Mouse (Mus musculus): ENCODE measurements at regions not wholly inside any gene's neighbourhood (a gene's known extent, or its start where the extent isn't known, plus 50 kb on each side); places are given as distances from the start of the nearest gene placed in this dataset.

- DNase-seq (ENCODE audit: low read depth, low spot score) = no peak
- H3K4me1 ChIP-seq (ENCODE audit: control insufficient read depth in 2 of 2, insufficient read depth in 2 of 2, low read length in 2 of 2, poor library complexity in 1 of 2) = no peaks in the 10 kb centered on the region
- no peak overlapping the region for H3K27ac ChIP-seq (ENCODE audit: insufficient read depth, low read depth, low read length, poor library complexity, severe bottlenecking)
- no peak for TF ChIP-seq MAFK (IDR thresholded peaks at IDR 0.05; ENCODE audit: insufficient read depth, low read depth, low read length)
- no peak for TF ChIP-seq HCFC1 (IDR thresholded peaks at IDR 0.05; ENCODE audit: borderline replicate concordance, insufficient read depth, low read length)
- no peak for TF ChIP-seq CHD2 (IDR thresholded peaks at IDR 0.05; ENCODE audit: low read depth, low read length)
- no peak for TF ChIP-seq ZNF384 (IDR thresholded peaks at IDR 0.05; ENCODE audit: low read depth, low read length)
- no peak for TF ChIP-seq ZC3H11A (IDR thresholded peaks at IDR 0.05; ENCODE audit: borderline replicate concordance, low read depth, low read length)
- no peak overlapping the region for H3K4me3 ChIP-seq (ENCODE audit: insufficient read depth in 1 of 2, low read depth in 1 of 2, low read length in 2 of 2, poor library complexity in 1 of 2, severe bottlenecking in 1 of 2)
- in situ Hi-C loops (cut with MboI; ENCODE audit: low sequenced_read_pairs in 2 of 2, unreplicated experiment in 2 of 2) = no loop called here
- no peak overlapping the region for H3K9ac ChIP-seq (ENCODE audit: insufficient read depth, low read depth, low read length, poor library complexity, severe bottlenecking)
- no peaks in the 10 kb centered on the region for H3K9me3 ChIP-seq (ENCODE audit: control insufficient read depth, insufficient read depth, low read depth, low read length)
- H3K36me3 ChIP-seq (ENCODE audit: control insufficient read depth, insufficient read depth, low read length, poor library complexity, severe bottlenecking) = no peaks in the 10 kb centered on the region
Measured at GRCm38 (mm10) chr2:51799856-51800255, 135.1 kb downstream of the Rbm43 start.

DNA sequence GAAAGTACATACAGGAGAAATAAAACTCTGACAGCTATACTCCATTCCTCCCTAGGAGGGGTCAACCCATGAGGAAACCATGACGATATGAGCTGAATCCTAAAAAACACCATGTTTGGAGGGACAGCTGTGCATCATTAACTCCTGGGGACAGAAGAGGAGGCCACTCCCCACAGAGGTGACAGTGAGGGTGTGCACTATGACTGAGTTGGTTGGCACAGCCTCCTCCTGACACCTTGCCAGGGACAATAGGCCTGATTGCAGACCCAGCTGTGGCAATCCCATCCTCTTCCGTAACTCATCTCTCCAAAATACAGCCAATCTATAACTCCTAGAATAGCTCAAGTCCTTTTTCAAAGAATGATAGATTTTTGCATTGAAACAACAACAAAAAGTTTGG is 112.0 kb downstream of the Rbm43 start:
- Histone ChIP-seq H3K9me3 (ENCODE audit: control insufficient read depth, insufficient read depth, low read depth, low read length) (no peaks in the 10 kb centered on the region), H3K27ac (ENCODE audit: insufficient read depth, low read depth, low read length, poor library complexity, severe bottlenecking) (no peak overlapping the region), H3K9ac (ENCODE audit: insufficient read depth, low read depth, low read length, poor library complexity, severe bottlenecking) (no peak overlapping the region), H3K4me1 (ENCODE audit: control insufficient read depth in 2 of 2, insufficient read depth in 2 of 2, low read length in 2 of 2, poor library complexity in 1 of 2) (no peaks in the 10 kb centered on the region), H3K4me3 (ENCODE audit: insufficient read depth in 1 of 2, low read depth in 1 of 2, low read length in 2 of 2, poor library complexity in 1 of 2, severe bottlenecking in 1 of 2) (no peak overlapping the region), H3K36me3 (ENCODE audit: control insufficient read depth, insufficient read depth, low read length, poor library complexity, severe bottlenecking) (no peaks in the 10 kb centered on the region)
- in situ Hi-C loops (cut with MboI; ENCODE audit: low sequenced_read_pairs in 2 of 2, unreplicated experiment in 2 of 2) = no loop called here
- no peak for DNase-seq (ENCODE audit: low read depth, low spot score)
- TF ChIP-seq HCFC1 (IDR thresholded peaks at IDR 0.05; ENCODE audit: borderline replicate concordance, insufficient read depth, low read length) = no peak
- TF ChIP-seq CHD2 (IDR thresholded peaks at IDR 0.05; ENCODE audit: low read depth, low read length) = no peak
- TF ChIP-seq MAFK (IDR thresholded peaks at IDR 0.05; ENCODE audit: insufficient read depth, low read depth, low read length) = no peak
- TF ChIP-seq ZNF384 (IDR thresholded peaks at IDR 0.05; ENCODE audit: low read depth, low read length) = no peak
- TF ChIP-seq ZC3H11A (IDR thresholded peaks at IDR 0.05; ENCODE audit: borderline replicate concordance, low read depth, low read length) = no peak

- Histone ChIP-seq H3K4me3 (ENCODE audit: insufficient read depth in 1 of 2, low read depth in 1 of 2, low read length in 2 of 2, poor library complexity in 1 of 2, severe bottlenecking in 1 of 2) (no peak overlapping the region), H3K36me3 (ENCODE audit: control insufficient read depth, insufficient read depth, low read length, poor library complexity, severe bottlenecking) (no peaks in the 10 kb centered on the region), H3K9ac (ENCODE audit: insufficient read depth, low read depth, low read length, poor library complexity, severe bottlenecking) (no peak overlapping the region), H3K9me3 (ENCODE audit: control insufficient read depth, insufficient read depth, low read depth, low read length) (no peaks in the 10 kb centered on the region), H3K4me1 (ENCODE audit: control insufficient read depth in 2 of 2, insufficient read depth in 2 of 2, low read length in 2 of 2, poor library complexity in 1 of 2) (no peaks in the 10 kb centered on the region), H3K27ac (ENCODE audit: insufficient read depth, low read depth, low read length, poor library complexity, severe bottlenecking) (no peak overlapping the region)
- DNase-seq (ENCODE audit: low read depth, low spot score) = peak; percentile 30
- in situ Hi-C loops (cut with MboI; ENCODE audit: low sequenced_read_pairs in 2 of 2, unreplicated experiment in 2 of 2) = no loop called here
- TF ChIP-seq ZC3H11A (IDR thresholded peaks at IDR 0.05; ENCODE audit: borderline replicate concordance, low read depth, low read length) = peak; percentile 71; the same call in 1 of the 2 replicates
- TF ChIP-seq CHD2 (IDR thresholded peaks at IDR 0.05; ENCODE audit: low read depth, low read length) = no peak
Measured at GRCm38 (mm10) chr2:51830286-51830944, 104.5 kb downstream of the Rbm43 start.

GRCm38 (mm10) chr2:51830965-51831720 is 103.8 kb downstream of the Rbm43 start:
- in situ Hi-C loops (cut with MboI; ENCODE audit: low sequenced_read_pairs in 2 of 2, unreplicated experiment in 2 of 2) = no loop called here

More at GRCm38 (mm10) chr2:51830965-51831720, 103.8 kb downstream of the Rbm43 start:
- TF ChIP-seq CHD2 (IDR thresholded peaks at IDR 0.05; ENCODE audit: low read depth, low read length) (no peak), MAFK (IDR thresholded peaks at IDR 0.05; ENCODE audit: insufficient read depth, low read depth, low read length) (no peak), ZNF384 (IDR thresholded peaks at IDR 0.05; ENCODE audit: low read depth, low read length) (no peak), ZC3H11A (IDR thresholded peaks at IDR 0.05; ENCODE audit: borderline replicate concordance, low read depth, low read length) (no peak), HCFC1 (IDR thresholded peaks at IDR 0.05; ENCODE audit: borderline replicate concordance, insufficient read depth, low read length) (no peak)
- H3K27ac ChIP-seq (ENCODE audit: insufficient read depth, low read depth, low read length, poor library complexity, severe bottlenecking) = no peak overlapping the region
- H3K9me3 ChIP-seq (ENCODE audit: control insufficient read depth, insufficient read depth, low read depth, low read length) = no peaks in the 10 kb centered on the region
- H3K36me3 ChIP-seq (ENCODE audit: control insufficient read depth, insufficient read depth, low read length, poor library complexity, severe bottlenecking) = no peaks in the 10 kb centered on the region
- no peaks in the 10 kb centered on the region for H3K4me1 ChIP-seq (ENCODE audit: control insufficient read depth in 2 of 2, insufficient read depth in 2 of 2, low read length in 2 of 2, poor library complexity in 1 of 2)
- H3K4me3 ChIP-seq (ENCODE audit: insufficient read depth in 1 of 2, low read depth in 1 of 2, low read length in 2 of 2, poor library complexity in 1 of 2, severe bottlenecking in 1 of 2) = no peak overlapping the region
- H3K9ac ChIP-seq (ENCODE audit: insufficient read depth, low read depth, low read length, poor library complexity, severe bottlenecking) = no peak overlapping the region
- DNase-seq (ENCODE audit: low read depth, low spot score) = no peak

All from ES-E14 (cell line).